In genomic region chr10:18597601-18598000, GRCm38 (mm10) we compare ENCODE assay signal across 25 mouse cellular contexts. TPM values are rescaled to one million over a fixed set of nuclear protein-coding genes. Genes with fewer than 3 reads are reported as not detected.
DNase-seq lines count a peak whose midpoint lies in the region; TF ChIP-seq lines count a peak whose summit lies in the region.
"Had no signal": no experiment of that assay in that cellular context is flagged by ENCODE, and none has a peak within 500 bp of the region (broad histone marks: within the 10 kb centered on the region; RNA-seq: fewer than 3 reads in every experiment).

No protein-coding gene starts in this region.

- H3K9me3 ChIP-seq in embryonic facial prominence, embryonic 10.5 days = no peaks in the 10 kb centered on the region
- H3K9me3 ChIP-seq: forebrain, embryonic 10.5 days; forebrain, embryonic 13.5 days; G1E; hindbrain, embryonic 10.5 days; hindbrain, embryonic 13.5 days; intestine, embryonic 15.5 days had no signal

- H3K27me3 ChIP-seq in cerebellum, adult 2 months (ENCODE audit: control insufficient read depth, insufficient read depth, low read length) = no peaks in the 10 kb centered on the region
- no peaks in the 10 kb centered on the region for H3K27me3 ChIP-seq in embryonic facial prominence, embryonic 10.5 days (replicated peaks; ENCODE audit: low read depth, poor library complexity, severe bottlenecking)
- H3K27me3 ChIP-seq: CH12.LX; forebrain, embryonic 13.5 days; hindbrain, embryonic 13.5 days; intestine, embryonic 15.5 days; Patski had no signal

- no peak overlapping the region for H3K27ac ChIP-seq in cerebellum, adult 2 months (ENCODE audit: insufficient read depth, low read length)
- no peak overlapping the region for H3K27ac ChIP-seq in embryonic facial prominence, embryonic 10.5 days (replicated peaks)
- H3K27ac ChIP-seq: forebrain, embryonic 10.5 days; forebrain, embryonic 13.5 days; heart, adult 2 months; hindbrain, embryonic 10.5 days; hindbrain, embryonic 13.5 days; intestine, embryonic 15.5 days had no signal

- H3K36me3 ChIP-seq in embryonic facial prominence, embryonic 10.5 days (replicated peaks) = no peaks in the 10 kb centered on the region
- H3K36me3 ChIP-seq: forebrain, embryonic 10.5 days; G1E; hindbrain, embryonic 10.5 days; intestine, embryonic 15.5 days had no signal

- no peak for TF ChIP-seq POLR2A in cerebellum, adult 2 months (IDR thresholded peaks at IDR 0.05; ENCODE audit: borderline replicate concordance, insufficient read depth, low read length)

- peak; percentile 22 for DNase-seq in cerebellum, adult 11-12 months
- DNase-seq in cerebellum, postnatal 4 days (ENCODE audit: low spot score in 2 of 2) = no peak
- peak; percentile 41 to 50 for DNase-seq in cerebellum, adult 2 months
- DNase-seq in cerebellum, postnatal 10 days = peak; percentile 22
- DNase-seq in cerebellum, postnatal 36 days = peak; percentile 29 to 31
- DNase-seq in layer of hippocampus, postnatal 10 days (ENCODE audit: low spot score in 2 of 2) = no peak
- no peak for DNase-seq in embryonic facial prominence, embryonic 10.5 days (ENCODE audit: low spot score)
- DNase-seq: adrenal gland, postnatal 10 days; adrenal gland, postnatal 36 days; B cell, adult 2 months; embryo, embryonic 11 days; gastrocnemius, postnatal 10 days; gastrocnemius, postnatal 36 days; heart, adult 2 months; heart, postnatal 36 days; kidney, adult 11 months; kidney, adult 8-10 months had no signal

- 25% methylated on average over 6 of the region's 6 CpGs for WGBS in cerebellum, adult 2 months
- WGBS in embryonic facial prominence, embryonic 10.5 days = 93% methylated on average over 6 of the region's 6 CpGs

- H3K4me3 ChIP-seq in cerebellum, adult 2 months (replicated peaks; ENCODE audit: insufficient read depth, low read depth, low read length) = no peak overlapping the region
- H3K4me3 ChIP-seq in embryonic facial prominence, embryonic 10.5 days = no peak overlapping the region
- H3K4me3 ChIP-seq: forebrain, embryonic 10.5 days; forebrain, embryonic 13.5 days; heart, adult 2 months; hindbrain, embryonic 10.5 days; hindbrain, embryonic 13.5 days; intestine, embryonic 15.5 days had no signal

- TF ChIP-seq CTCF in cerebellum, adult 2 months (IDR thresholded peaks at IDR 0.05; ENCODE audit: borderline replicate concordance, insufficient read depth, low read depth, low read length) = no peak

- peaks cover 5% of the 10 kb centered on the region; the same call in 1 of the 2 replicates for H3K4me1 ChIP-seq in cerebellum, adult 2 months (ENCODE audit: control insufficient read depth, insufficient read depth, low read length)
- no peaks in the 10 kb centered on the region for H3K4me1 ChIP-seq in embryonic facial prominence, embryonic 10.5 days
- H3K4me1 ChIP-seq: forebrain, embryonic 10.5 days; forebrain, embryonic 13.5 days; hindbrain, embryonic 10.5 days; hindbrain, embryonic 13.5 days; intestine, embryonic 15.5 days had no signal

RNA-seq across cellular contexts. Expression of gene Hebp2, which starts 51.7 kb away (rescaled TPM):
- 11.1 and 11.2 TPM in 2 replicates for polyA plus RNA-seq in cerebellum, adult 2 months (2012; rRNA removed)
- total RNA-seq in layer of hippocampus, postnatal 10 days (2021) = 1 to 10 TPM; 3.1 to 3.6 TPM
- 15.5 and 16.0 TPM in 2 replicates for polyA plus RNA-seq in embryonic facial prominence, embryonic 10.5 days (2016; fragmentation: Nextera tagmentation; extraction: Ambion mirVana)
- total RNA-seq: G1E had no signal
- polyA plus RNA-seq: G1E had no signal

Comparison
In these comparisons a context has a peak if more than half of its experiments do, and no peak if none do; other contexts are left out.
1. DNase-seq: peak in cerebellum, adult 11-12 months (single experiment), cerebellum, adult 2 months (2 of 2), cerebellum, postnatal 10 days (2 of 2) and cerebellum, postnatal 36 days (2 of 2); none in cerebellum, postnatal 4 days (0 of 2), layer of hippocampus, postnatal 10 days (0 of 2) and embryonic facial prominence, embryonic 10.5 days (single experiment).